Mouse (Mus musculus): ENCODE results near the gene Cfap97d2. TPM values are rescaled to one million over a fixed set of nuclear protein-coding genes. Genes with fewer than 3 reads are reported as not detected.

Cfap97d2 gene
- polyA plus RNA-seq, 1 experiment from 2014 or later: 0.27 TPM

- Histone ChIP-seq H3K9ac (replicated peaks; ENCODE audit: low read length) (peak overlapping the region; percentile 67), H3K27ac (replicated peaks; ENCODE audit: low read depth, low read length) (peak overlapping the region; percentile 48; the same call in 1 of the 2 replicates), H3K4me2 (ENCODE audit: low read depth, low read length) (peak overlapping the region; percentile 88), H3K4me3 (ENCODE audit: low read depth, low read length) (peak overlapping the region; percentile 80), H3K36me3 (replicated peaks; ENCODE audit: control insufficient read depth, insufficient read depth, low read depth, low read length) (no peaks in the 10 kb centered on the region), H3K27me3 (ENCODE audit: control insufficient read depth, insufficient read depth, low read length) (no peaks in the 10 kb centered on the region), H3K9me3 (replicated peaks; ENCODE audit: control insufficient read depth, low read length) (no peaks in the 10 kb centered on the region), H3K4me1 (ENCODE audit: control insufficient read depth, insufficient read depth, low read length) (no peaks in the 10 kb centered on the region)
- ATAC-seq (replicated peaks; ENCODE audit: insufficient number of reproducible peaks, low FRiP score, low TSS enrichment, low read depth): peak; percentile 62
- under 1% methylated on average over 47 of the region's 47 CpGs for WGBS
- DNase-seq (ENCODE audit: low spot score): peak; percentile 61
Measured at GRCm38 (mm10) chr8:13676701-13677412, 28.8 kb upstream of the Cfap97d2 start.

- Histone ChIP-seq H3K4me2 (ENCODE audit: low read depth, low read length) (peak within 1 kb of the TSS; percentile 88), H3K36me3 (replicated peaks; ENCODE audit: control insufficient read depth, insufficient read depth, low read depth, low read length) (no peaks in the 10 kb centered on the region), H3K27me3 (ENCODE audit: control insufficient read depth, insufficient read depth, low read length) (no peaks in the 10 kb centered on the region), H3K9me3 (replicated peaks; ENCODE audit: control insufficient read depth, low read length) (no peaks in the 10 kb centered on the region), H3K9ac (replicated peaks; ENCODE audit: low read length) (peak within 1 kb of the TSS; percentile 67), H3K4me1 (ENCODE audit: control insufficient read depth, insufficient read depth, low read length) (no peaks in the 10 kb centered on the region), H3K27ac (replicated peaks; ENCODE audit: low read depth, low read length) (peak within 1 kb of the TSS; percentile 48; the same call in 1 of the 2 replicates), H3K4me3 (ENCODE audit: low read depth, low read length) (peak within 1 kb of the TSS; percentile 80)
- under 1% methylated on average over 39 of the region's 42 CpGs for WGBS
- DNase-seq (ENCODE audit: low spot score) (peak; percentile 97), ATAC-seq (replicated peaks; ENCODE audit: insufficient number of reproducible peaks, low FRiP score, low TSS enrichment, low read depth) (peak; percentile 98)
Measured at GRCm38 (mm10) chr8:13677413-13677883, 28.2 kb upstream of the Cfap97d2 start, which contains the start of gene Rasa3. Rasa3 (minus strand) TSS chr8:13677603.

- Histone ChIP-seq H3K9me3 (replicated peaks; ENCODE audit: control insufficient read depth, low read length) (no peaks in the 10 kb centered on the region), H3K4me2 (ENCODE audit: low read depth, low read length) (peak overlapping the region; percentile 47), H3K9ac (replicated peaks; ENCODE audit: low read length) (no peak overlapping the region), H3K4me3 (ENCODE audit: low read depth, low read length) (peak overlapping the region; percentile 80; the same call in 1 of the 2 replicates), H3K36me3 (replicated peaks; ENCODE audit: control insufficient read depth, insufficient read depth, low read depth, low read length) (no peaks in the 10 kb centered on the region), H3K4me1 (ENCODE audit: control insufficient read depth, insufficient read depth, low read length) (no peaks in the 10 kb centered on the region), H3K27me3 (ENCODE audit: control insufficient read depth, insufficient read depth, low read length) (no peaks in the 10 kb centered on the region), H3K27ac (replicated peaks; ENCODE audit: low read depth, low read length) (no peak overlapping the region)
- DNase-seq (ENCODE audit: low spot score) (no peak), ATAC-seq (replicated peaks; ENCODE audit: insufficient number of reproducible peaks, low FRiP score, low TSS enrichment, low read depth) (no peak)
- WGBS: 50% methylated on average over 8 of the region's 8 CpGs
Measured at GRCm38 (mm10) chr8:13678182-13678581, 27.5 kb upstream of the Cfap97d2 start.

- no peak overlapping the region for H3K4me3 ChIP-seq (ENCODE audit: low read depth, low read length)
- ATAC-seq (replicated peaks; ENCODE audit: insufficient number of reproducible peaks, low FRiP score, low TSS enrichment, low read depth) (no peak), DNase-seq (ENCODE audit: low spot score) (no peak)
- 44% methylated on average over 7 of the region's 7 CpGs for WGBS
- no peaks in the 10 kb centered on the region for H3K27me3 ChIP-seq (ENCODE audit: control insufficient read depth, insufficient read depth, low read length)
- no peak overlapping the region for H3K9ac ChIP-seq (replicated peaks; ENCODE audit: low read length)
- H3K4me1 ChIP-seq (ENCODE audit: control insufficient read depth, insufficient read depth, low read length): no peaks in the 10 kb centered on the region
- no peaks in the 10 kb centered on the region for H3K9me3 ChIP-seq (replicated peaks; ENCODE audit: control insufficient read depth, low read length)
- H3K36me3 ChIP-seq (replicated peaks; ENCODE audit: control insufficient read depth, insufficient read depth, low read depth, low read length): no peaks in the 10 kb centered on the region
- no peak overlapping the region for H3K4me2 ChIP-seq (ENCODE audit: low read depth, low read length)
- no peak overlapping the region for H3K27ac ChIP-seq (replicated peaks; ENCODE audit: low read depth, low read length)
Measured at GRCm38 (mm10) chr8:13684131-13684530, 21.6 kb upstream of the Cfap97d2 start.

GRCm38 (mm10) chr8:13685674-13686314 lies 19.9 kb upstream of the Cfap97d2 start:
- Histone ChIP-seq H3K36me3 (replicated peaks; ENCODE audit: control insufficient read depth, insufficient read depth, low read depth, low read length) (no peaks in the 10 kb centered on the region), H3K27me3 (ENCODE audit: control insufficient read depth, insufficient read depth, low read length) (no peaks in the 10 kb centered on the region), H3K4me3 (ENCODE audit: low read depth, low read length) (no peak overlapping the region), H3K4me1 (ENCODE audit: control insufficient read depth, insufficient read depth, low read length) (no peaks in the 10 kb centered on the region), H3K4me2 (ENCODE audit: low read depth, low read length) (no peak overlapping the region), H3K9ac (replicated peaks; ENCODE audit: low read length) (no peak overlapping the region), H3K9me3 (replicated peaks; ENCODE audit: control insufficient read depth, low read length) (no peaks in the 10 kb centered on the region), H3K27ac (replicated peaks; ENCODE audit: low read depth, low read length) (no peak overlapping the region)
- ATAC-seq (replicated peaks; ENCODE audit: insufficient number of reproducible peaks, low FRiP score, low TSS enrichment, low read depth): no peak
- DNase-seq (ENCODE audit: low spot score): no peak
- 83% methylated on average over 16 of the region's 16 CpGs for WGBS

GRCm38 (mm10) chr8:13686426-13686825 lies 19.3 kb upstream of the Cfap97d2 start:
- ATAC-seq (replicated peaks; ENCODE audit: insufficient number of reproducible peaks, low FRiP score, low TSS enrichment, low read depth): no peak
- DNase-seq (ENCODE audit: low spot score): no peak
- no peaks in the 10 kb centered on the region for H3K9me3 ChIP-seq (replicated peaks; ENCODE audit: control insufficient read depth, low read length)
- no peaks in the 10 kb centered on the region for H3K27me3 ChIP-seq (ENCODE audit: control insufficient read depth, insufficient read depth, low read length)
- 73% methylated on average over 7 of the region's 7 CpGs for WGBS
- H3K4me3 ChIP-seq (ENCODE audit: low read depth, low read length): no peak overlapping the region
- H3K4me1 ChIP-seq (ENCODE audit: control insufficient read depth, insufficient read depth, low read length): no peaks in the 10 kb centered on the region
- no peak overlapping the region for H3K9ac ChIP-seq (replicated peaks; ENCODE audit: low read length)
- H3K4me2 ChIP-seq (ENCODE audit: low read depth, low read length): no peak overlapping the region
- no peak overlapping the region for H3K27ac ChIP-seq (replicated peaks; ENCODE audit: low read depth, low read length)
- no peaks in the 10 kb centered on the region for H3K36me3 ChIP-seq (replicated peaks; ENCODE audit: control insufficient read depth, insufficient read depth, low read depth, low read length)

GRCm38 (mm10) chr8:13687101-13687717 lies 18.5 kb upstream of the Cfap97d2 start:
- Histone ChIP-seq H3K36me3 (replicated peaks; ENCODE audit: control insufficient read depth, insufficient read depth, low read depth, low read length) (no peaks in the 10 kb centered on the region), H3K9ac (replicated peaks; ENCODE audit: low read length) (no peak overlapping the region), H3K4me3 (ENCODE audit: low read depth, low read length) (no peak overlapping the region), H3K4me2 (ENCODE audit: low read depth, low read length) (no peak overlapping the region), H3K4me1 (ENCODE audit: control insufficient read depth, insufficient read depth, low read length) (no peaks in the 10 kb centered on the region), H3K27me3 (ENCODE audit: control insufficient read depth, insufficient read depth, low read length) (no peaks in the 10 kb centered on the region), H3K9me3 (replicated peaks; ENCODE audit: control insufficient read depth, low read length) (no peaks in the 10 kb centered on the region), H3K27ac (replicated peaks; ENCODE audit: low read depth, low read length) (no peak overlapping the region)
- no peak for DNase-seq (ENCODE audit: low spot score)
- ATAC-seq (replicated peaks; ENCODE audit: insufficient number of reproducible peaks, low FRiP score, low TSS enrichment, low read depth): no peak
- WGBS: 89% methylated on average over 8 of the region's 8 CpGs

- no peaks in the 10 kb centered on the region for H3K36me3 ChIP-seq (replicated peaks; ENCODE audit: control insufficient read depth, insufficient read depth, low read depth, low read length)
- ATAC-seq (replicated peaks; ENCODE audit: insufficient number of reproducible peaks, low FRiP score, low TSS enrichment, low read depth): no peak
Measured at GRCm38 (mm10) chr8:13687941-13688340, 17.7 kb upstream of the Cfap97d2 start.

More at GRCm38 (mm10) chr8:13687941-13688340, 17.7 kb upstream of the Cfap97d2 start:
- H3K9me3 ChIP-seq (replicated peaks; ENCODE audit: control insufficient read depth, low read length): no peaks in the 10 kb centered on the region
- DNase-seq (ENCODE audit: low spot score): no peak
- H3K4me3 ChIP-seq (ENCODE audit: low read depth, low read length): no peak overlapping the region
- no peak overlapping the region for H3K4me2 ChIP-seq (ENCODE audit: low read depth, low read length)
- no peaks in the 10 kb centered on the region for H3K4me1 ChIP-seq (ENCODE audit: control insufficient read depth, insufficient read depth, low read length)
- H3K9ac ChIP-seq (replicated peaks; ENCODE audit: low read length): no peak overlapping the region
- 78% methylated on average over 4 of the region's 4 CpGs for WGBS
- H3K27ac ChIP-seq (replicated peaks; ENCODE audit: low read depth, low read length): no peak overlapping the region
- H3K27me3 ChIP-seq (ENCODE audit: control insufficient read depth, insufficient read depth, low read length): no peaks in the 10 kb centered on the region

Measured in embryonic facial prominence, embryonic 11.5 days (tissue).